Mouse (Mus musculus) olfactory bulb, adult 2 months (tissue): ENCODE measurements around the gene Cisd3. TPM values are rescaled to one million over a fixed set of nuclear protein-coding genes. Genes with fewer than 3 reads are reported as not detected.

Experiments used
- H3K27ac ChIP-seq: fragments of 200-500 bp; 2 replicates; pipeline ENCODE4 v1.5.1; 2012; ENCODE audit warnings: low read depth, low read length; ENCODE audit not compliant: insufficient read depth
- H3K4me1 ChIP-seq: fragments of 200-500 bp; 2 replicates; pipeline ENCODE4 v1.6.1; 2012; ENCODE audit warnings: low read length; ENCODE audit not compliant: control insufficient read depth, insufficient read depth
- H3K4me3 ChIP-seq: fragments of 200-500 bp; 2 replicates; pipeline ENCODE4 v1.5.1; 2012; ENCODE audit warnings: mild to moderate bottlenecking, low read depth, low read length, moderate library complexity; ENCODE audit not compliant: insufficient read depth
- CTCF ChIP-seq: fragments of 200-500 bp; IDR thresholded peaks from 2 replicates; pipeline ENCODE4 v1.5.1; 2012; ENCODE audit warnings: low read depth, mild to moderate bottlenecking, low read length, moderate library complexity; ENCODE audit not compliant: insufficient read depth
- POLR2A ChIP-seq: fragments of 200-500 bp; IDR thresholded peaks from 2 replicates; pipeline ENCODE4 v1.6.1; 2012; ENCODE audit warnings: mild to moderate bottlenecking, low read depth, low read length, moderate library complexity; ENCODE audit not compliant: insufficient read depth
- WGBS: fragments of 180-500 bp; shearing (Covaris S2); methylation state at CpG from one replicate; pipeline ENCODE4 v1.1.7; 2018; 5-methylcytosine and 5-hydroxymethylcytosine counted together
- polyA plus RNA-seq: library from polyadenylated mRNA; stranded (reverse); fragments of >200 nt; gene quantifications from 2 replicates; pipeline ENCODE4 v1.2.4, GENCODE M21; 2012; ENCODE audit warnings: low replicate concordance; ENCODE audit not compliant: missing spikeins, insufficient read depth, insufficient read length

Cisd3 gene
- polyA plus RNA-seq, 1 experiment, result not detected

DNA sequence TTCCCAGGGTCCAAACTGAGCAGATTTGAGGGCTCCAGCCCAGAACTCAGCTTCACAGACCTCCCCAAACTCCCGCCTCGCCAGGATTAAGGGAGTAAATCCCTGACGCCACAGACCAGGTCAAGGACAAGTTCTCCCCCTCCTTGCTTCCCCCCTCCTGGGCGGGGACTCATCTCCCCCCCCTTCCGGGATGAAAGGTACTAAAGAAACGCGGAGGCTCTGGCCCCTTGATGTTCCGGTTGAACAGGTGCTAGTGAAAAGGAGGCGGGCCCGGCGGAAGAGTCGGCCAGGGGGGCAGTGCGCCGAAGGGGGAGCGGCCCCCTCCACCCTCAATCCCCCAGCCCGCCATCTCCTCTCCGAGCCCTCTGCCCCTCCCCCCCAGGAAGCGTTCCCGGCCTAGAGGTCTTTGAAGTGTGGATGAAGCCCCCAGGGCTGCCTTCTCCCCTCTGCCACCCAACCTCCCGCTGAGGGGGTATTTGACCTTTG, 23.9 kb upstream of the Cisd3 start:
- under 1% methylated on average over 20 of the region's 20 CpGs for WGBS
- H3K4me1 ChIP-seq, result peaks cover 30% of the 10 kb centered on the region
- no peak overlapping the region for H3K27ac ChIP-seq
- H3K4me3 ChIP-seq, result peak overlapping the region; percentile 12; the same call in 1 of the 2 replicates
- TF ChIP-seq POLR2A (no peak), CTCF (no peak)

DNA sequence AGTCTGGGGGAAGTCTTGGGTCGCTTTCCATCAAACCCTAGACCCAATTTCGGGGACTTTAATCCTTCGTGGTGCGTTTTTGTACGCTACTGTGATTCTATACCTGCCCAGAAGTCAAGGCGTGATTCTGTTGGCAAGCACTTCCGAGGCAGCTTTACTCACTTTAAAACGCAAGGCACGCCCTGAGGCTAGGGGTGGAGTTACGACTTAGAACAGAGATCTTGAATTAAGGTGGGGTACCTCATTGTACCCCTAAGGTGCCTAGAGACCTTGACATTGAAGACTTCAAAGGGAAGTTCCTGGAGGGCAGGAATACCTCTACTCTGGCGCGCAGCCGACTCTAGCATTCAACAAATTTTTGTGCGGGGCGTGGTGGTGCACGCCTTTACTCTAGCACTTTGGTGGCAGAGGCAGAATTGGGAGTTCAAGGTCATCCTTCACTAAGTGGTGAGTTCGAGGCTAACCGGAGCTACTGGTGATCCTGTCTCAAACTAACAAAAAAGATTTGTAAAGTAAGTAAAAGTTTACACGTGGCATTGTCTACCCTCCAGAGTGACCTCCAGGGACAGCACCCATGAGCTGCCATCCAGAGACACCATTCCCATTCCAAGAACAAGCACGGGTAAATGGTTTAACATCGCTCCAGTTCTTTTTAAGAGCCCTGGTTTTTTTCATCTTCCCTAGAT, 23.3 kb upstream of the Cisd3 start:
- Histone ChIP-seq H3K4me3 (peak overlapping the region; percentile 71), H3K27ac (no peak overlapping the region), H3K4me1 (peaks cover 30% of the 10 kb centered on the region)
- TF ChIP-seq CTCF, result no peak
- no peak for TF ChIP-seq POLR2A
- WGBS, result 8% methylated on average over 21 of the region's 21 CpGs

DNA sequence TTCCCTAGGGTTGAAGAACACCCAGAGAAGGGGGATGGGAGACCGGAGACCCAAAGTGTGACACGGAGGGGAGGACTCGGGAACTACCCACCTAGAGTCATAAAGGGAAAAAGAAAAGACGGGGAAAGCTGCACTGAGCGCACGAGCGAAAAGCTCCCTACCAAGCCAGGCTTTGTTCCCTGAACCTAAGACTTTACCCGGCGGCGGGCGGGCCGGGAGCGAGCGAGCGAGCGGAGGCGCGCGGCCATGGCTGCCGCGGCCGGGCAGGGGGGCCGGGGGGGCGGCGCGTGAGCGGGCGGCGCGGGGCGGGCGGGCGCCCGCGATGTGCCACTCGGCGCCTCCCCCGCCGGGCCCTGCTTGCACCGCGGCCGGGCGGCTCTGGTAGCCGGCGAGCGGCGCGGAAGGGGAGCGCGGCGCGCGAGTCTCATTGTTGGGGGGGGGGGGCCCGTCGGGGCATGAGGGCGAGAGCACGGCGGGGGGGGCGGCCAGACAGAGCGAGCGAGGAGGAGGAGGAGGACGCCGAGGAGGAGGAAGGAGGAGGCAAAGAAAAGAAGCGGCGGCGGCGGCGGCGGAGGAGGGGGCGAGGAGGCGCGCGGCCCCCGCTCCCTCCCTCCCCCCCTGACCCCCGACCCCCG, 22.6 kb upstream of the Cisd3 start, which contains the start of gene Mllt6:
Gene Mllt6 (plus strand): TSS at position 522 of the 635 bp plus-strand sequence.
- Histone ChIP-seq H3K27ac (peak within 1 kb of the TSS; percentile 19; the same call in 1 of the 2 replicates), H3K4me1 (peaks cover 31% of the 10 kb centered on the region), H3K4me3 (peak within 1 kb of the TSS; percentile 71)
- TF ChIP-seq CTCF (no peak), POLR2A (peak; percentile 18; the same call in 1 of the 2 replicates)
- 1% methylated on average over 62 of the region's 76 CpGs for WGBS

DNA sequence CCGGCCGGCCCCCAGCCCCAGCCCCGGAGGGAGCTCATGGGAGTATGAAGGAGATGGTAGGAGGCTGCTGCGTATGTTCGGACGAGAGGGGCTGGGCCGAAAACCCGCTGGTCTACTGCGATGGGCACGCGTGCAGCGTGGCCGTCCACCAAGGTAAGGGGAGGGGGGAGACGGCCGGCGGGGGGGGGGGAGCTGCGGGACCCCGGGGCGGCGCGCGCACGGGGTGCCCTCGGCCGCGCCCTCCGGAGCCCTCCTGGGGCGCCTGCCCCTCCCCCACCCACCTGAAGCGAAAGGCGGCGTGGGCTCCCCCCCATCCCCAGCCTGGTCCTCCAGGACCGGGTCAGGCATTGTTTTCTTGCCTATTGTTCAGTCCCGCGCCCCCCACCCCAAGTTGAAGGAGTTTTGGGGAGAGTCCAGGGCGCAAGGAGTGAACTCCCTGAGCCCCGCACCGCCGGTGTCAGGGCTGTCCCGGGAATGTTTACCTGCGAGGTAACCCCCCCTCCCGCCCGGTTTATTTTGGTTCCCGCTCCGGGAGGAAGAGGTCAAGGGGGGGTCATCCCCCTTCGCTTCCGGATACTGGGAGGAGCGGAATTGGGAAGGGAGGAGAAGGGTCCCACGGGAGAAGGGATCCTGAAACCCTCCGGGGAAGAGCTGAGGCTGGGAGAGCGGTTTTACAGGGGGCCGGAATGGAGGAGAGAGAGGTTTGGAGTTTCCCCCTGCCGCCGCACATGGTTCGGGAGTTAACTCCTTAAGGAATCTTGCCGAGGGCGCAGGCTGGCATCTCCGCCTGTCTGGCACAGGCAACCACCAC, 21.9 kb upstream of the Cisd3 start:
- Histone ChIP-seq H3K27ac (peak overlapping the region; percentile 19; the same call in 1 of the 2 replicates), H3K4me1 (peaks cover 36% of the 10 kb centered on the region), H3K4me3 (peak overlapping the region; percentile 71)
- under 1% methylated on average over 41 of the region's 57 CpGs for WGBS
- no peak for TF ChIP-seq POLR2A
- no peak for TF ChIP-seq CTCF

DNA sequence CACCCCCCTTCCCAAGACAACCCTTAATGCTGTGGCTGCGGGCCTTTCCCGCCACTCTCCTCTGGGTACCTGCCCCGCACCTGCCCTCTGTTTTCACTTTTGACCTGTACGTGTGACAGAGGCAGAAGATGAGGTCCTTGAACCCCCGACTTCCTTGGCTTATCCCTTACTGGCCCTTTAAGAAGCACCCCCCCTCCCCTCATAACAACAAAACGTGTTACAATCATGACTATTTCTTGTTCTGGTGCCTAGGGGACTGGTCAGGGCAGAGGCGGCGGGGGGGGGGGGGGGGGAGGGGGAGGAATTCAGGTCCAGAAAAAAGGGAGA, 21.3 kb upstream of the Cisd3 start:
- 2% methylated on average over 8 of the region's 8 CpGs for WGBS
- Histone ChIP-seq H3K4me1 (peaks cover 40% of the 10 kb centered on the region), H3K4me3 (peak overlapping the region; percentile 71), H3K27ac (peak overlapping the region; percentile 19; the same call in 1 of the 2 replicates)
- TF ChIP-seq POLR2A (no peak), CTCF (no peak)

DNA sequence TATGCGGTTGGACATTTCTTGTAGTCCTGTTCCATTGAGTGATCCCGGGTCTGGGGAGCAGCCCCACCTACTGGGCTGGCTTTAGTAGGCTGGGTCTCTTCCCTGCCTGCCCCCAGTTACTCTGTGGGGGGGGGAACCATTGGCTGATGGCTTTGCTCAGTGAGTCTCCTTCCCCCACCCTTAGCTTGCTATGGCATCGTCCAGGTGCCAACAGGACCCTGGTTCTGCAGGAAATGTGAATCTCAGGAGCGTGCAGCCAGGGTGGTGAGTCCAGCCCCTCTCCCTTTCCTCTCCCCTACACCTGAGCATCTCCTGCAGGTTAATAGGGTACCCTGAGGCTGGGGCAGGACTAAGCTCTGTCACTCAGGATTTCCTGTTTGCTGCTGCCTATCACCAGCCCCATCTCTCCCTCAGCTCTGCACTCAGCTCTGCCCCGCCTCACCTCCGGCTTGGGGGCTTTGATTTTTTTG, 20.8 kb upstream of the Cisd3 start:
- no peak for TF ChIP-seq POLR2A
- no peak for TF ChIP-seq CTCF
- Histone ChIP-seq H3K27ac (no peak overlapping the region), H3K4me1 (peaks cover 45% of the 10 kb centered on the region), H3K4me3 (peak overlapping the region; percentile 23)
- WGBS, result 33% methylated on average over 6 of the region's 6 CpGs

DNA sequence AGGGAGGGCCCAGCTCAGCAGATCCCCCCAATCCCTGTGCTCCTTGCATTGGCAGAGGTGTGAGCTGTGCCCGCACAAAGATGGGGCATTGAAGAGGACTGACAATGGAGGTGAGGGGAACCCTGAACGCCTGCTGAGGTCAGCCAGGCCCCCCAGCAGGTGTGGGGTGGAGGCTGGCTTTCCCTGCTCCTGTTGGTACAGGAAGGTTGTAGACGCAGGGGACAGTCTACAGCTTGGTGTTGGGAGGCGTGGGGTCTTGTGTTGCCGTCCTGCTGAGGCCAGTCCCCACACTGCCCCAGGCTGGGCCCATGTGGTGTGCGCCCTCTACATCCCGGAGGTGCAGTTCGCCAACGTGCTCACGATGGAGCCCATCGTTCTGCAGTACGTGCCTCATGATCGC, 20.2 kb upstream of the Cisd3 start:
- no peak for TF ChIP-seq POLR2A
- TF ChIP-seq CTCF, result no peak
- Histone ChIP-seq H3K4me3 (no peak overlapping the region), H3K4me1 (peaks cover 51% of the 10 kb centered on the region), H3K27ac (no peak overlapping the region)
- WGBS, result 88% methylated on average over 13 of the region's 13 CpGs

DNA sequence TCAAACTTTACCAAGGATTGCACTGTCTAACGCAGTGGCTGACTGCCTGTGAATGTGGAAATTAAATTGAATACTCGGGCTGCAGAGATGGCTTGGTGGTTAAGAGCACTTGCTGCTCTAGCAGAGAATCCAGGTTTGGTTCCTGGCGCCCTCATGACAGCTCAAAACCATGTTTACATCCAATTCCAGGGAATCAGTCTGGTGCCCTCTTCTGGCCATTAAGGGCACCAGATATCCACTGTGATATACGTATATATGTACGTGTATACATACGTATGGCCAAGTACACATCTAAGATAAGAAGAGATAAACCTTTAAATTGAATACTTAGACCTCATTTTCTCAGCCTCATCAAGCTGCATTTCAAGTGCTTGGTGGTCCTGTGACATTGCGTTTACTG, 19.4 kb upstream of the Cisd3 start:
- H3K4me1 ChIP-seq, result peaks cover 54% of the 10 kb centered on the region
- no peak overlapping the region for H3K4me3 ChIP-seq
- WGBS, result 84% methylated on average over 7 of the region's 7 CpGs
- no peak overlapping the region for H3K27ac ChIP-seq
- TF ChIP-seq CTCF (no peak), POLR2A (no peak)
